Mouse (Mus musculus) urinary bladder, postnatal 14 days (tissue): ENCODE measurements around the gene Sucla2.
"Not testable (repeated sequence)": the region's sequence is repeated elsewhere in the genome, so short reads cannot be mapped to it uniquely, and the experiment has no call there.

Experiments used
- DNase-seq: peaks from one replicate; pipeline ENCODE4 v3.0.0; 2021; ENCODE audit warnings: low spot score

Sucla2 gene

DNA sequence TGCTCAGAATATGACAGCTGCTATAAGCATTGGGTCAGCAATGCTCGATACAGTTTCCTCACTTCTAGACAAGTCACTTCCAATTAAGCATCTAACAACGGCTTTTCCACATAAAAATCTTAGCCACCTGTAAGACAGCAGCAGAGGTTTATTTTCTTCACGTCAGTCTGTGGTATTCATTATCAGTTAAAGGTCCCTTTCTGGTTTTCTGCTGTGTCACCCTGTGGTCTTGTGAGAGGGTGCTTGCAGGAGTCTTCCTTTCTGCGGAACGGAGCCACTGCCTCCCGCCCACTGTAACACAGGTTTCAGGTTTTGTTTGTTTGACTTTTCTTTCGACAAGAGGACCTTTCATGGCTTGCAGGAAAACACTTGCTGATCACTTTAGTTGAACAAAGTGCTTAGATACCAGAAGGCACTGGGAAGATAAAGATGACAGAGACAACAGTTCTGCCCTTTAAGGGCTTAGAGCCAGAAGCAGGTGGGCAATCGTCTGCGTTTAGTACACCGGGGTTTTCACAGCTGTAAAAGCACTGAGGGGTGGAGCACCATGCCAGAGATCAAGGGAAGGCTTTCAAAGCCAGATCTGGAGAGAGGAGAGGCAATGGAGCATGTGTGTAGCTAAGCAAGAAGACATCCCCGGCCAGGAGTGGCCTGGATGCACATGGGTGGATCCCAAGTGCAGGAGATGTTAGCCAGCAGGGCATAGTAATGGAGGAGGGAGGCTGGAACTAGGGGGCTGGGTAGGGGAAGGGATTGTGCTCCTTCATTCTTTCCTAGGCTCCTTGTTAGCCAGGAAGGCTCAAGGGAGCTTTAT is 83.8 kb downstream of the Sucla2 start:
- DNase-seq = no peak

DNA sequence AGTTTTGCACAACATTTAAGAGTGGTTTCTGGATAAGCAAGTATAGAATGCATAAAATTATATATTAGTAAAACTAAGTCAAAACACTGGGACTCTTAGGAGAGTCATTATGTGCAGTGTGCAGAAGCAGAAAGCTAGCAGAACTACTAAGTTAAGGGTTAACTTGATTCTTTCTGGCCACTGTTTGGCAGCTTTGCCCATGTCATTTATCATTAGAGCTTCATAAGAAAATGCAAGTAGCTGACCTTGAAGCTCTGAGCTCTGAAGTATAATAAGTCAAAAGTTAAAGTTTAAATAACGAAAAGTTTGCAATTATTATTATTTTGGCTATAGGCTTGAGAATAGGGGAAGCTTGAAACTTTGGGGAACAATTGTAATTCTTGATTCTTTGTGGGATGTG is 89.8 kb downstream of the Sucla2 start:
- DNase-seq = not testable (repeated sequence)

DNA sequence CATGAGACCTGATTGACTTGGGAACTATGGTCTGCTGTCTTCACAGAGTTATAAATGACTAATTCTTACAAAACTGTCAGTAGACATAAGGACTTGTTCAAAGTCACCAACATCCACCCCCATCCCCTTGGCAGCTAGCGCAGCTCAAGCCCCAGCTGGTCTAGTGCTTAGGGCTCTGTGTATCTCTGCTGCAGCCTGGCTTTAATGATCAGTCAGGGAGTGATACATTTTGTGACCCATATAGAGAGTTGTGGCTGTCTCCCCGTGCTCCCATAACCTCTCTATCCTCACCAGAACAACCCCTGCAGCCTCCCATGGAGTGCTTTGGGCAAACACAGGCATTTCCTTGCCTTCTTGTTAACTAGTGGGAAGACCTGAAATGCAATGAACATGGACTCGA is 95.8 kb downstream of the Sucla2 start:
- DNase-seq = no peak

DNA sequence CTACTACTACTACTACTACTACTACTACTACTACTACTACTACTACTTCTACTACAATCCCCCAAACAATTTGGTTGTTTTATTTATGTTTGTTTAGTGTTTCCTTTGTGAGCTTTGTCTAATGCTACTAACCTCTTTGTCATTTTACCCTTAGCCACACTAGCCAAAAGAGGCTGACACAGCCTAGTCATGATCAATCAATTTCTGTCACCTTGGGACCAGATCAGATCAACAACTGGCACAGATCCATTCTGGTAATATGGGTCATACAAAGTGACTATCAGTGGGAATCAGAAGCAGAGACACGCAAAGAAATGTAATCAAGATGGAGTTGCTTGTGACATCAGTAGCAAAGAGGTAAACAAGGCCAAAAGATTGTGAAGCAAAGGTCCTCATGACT is 97.9 kb downstream of the Sucla2 start:
- no peak for DNase-seq

DNA sequence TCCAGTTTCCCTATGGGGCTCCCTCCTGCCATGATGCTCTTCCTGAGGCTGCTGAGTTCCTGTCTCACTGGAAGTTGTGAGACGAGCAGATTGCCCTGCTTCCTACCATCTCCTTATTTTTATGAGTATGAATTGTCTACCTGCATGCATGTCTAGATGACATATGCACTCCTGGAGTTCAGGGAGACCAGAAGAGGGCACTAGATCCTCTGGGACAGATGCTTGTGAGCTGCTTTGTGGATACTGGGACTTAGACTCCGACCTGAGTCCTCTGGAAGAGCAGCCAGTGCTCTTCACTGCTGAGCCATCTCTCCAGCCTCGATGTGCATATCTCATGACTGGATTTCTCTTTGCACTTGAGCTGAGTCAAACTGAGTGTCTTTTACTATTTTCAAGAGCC is 100.3 kb downstream of the Sucla2 start:
- no peak for DNase-seq

DNA sequence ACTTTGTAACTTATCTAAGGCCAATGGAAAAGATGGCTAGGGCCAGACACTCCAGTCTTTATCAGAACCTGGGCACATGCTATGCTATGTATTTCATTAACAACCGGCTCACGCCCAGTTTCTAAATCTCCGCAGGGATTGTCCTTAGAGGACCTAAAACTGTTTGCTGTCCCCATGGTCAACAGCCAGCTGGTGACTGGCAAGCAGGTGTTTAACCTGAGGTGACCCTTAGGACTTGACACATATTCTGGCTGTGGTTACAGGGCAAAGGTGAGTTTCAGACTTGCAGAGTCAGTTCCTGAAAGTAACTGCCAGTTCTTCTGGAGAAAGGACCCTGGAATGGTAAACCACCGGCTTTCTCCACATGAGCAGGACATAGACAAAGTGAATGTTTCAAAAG is 106.4 kb downstream of the Sucla2 start:
- no peak for DNase-seq

DNA sequence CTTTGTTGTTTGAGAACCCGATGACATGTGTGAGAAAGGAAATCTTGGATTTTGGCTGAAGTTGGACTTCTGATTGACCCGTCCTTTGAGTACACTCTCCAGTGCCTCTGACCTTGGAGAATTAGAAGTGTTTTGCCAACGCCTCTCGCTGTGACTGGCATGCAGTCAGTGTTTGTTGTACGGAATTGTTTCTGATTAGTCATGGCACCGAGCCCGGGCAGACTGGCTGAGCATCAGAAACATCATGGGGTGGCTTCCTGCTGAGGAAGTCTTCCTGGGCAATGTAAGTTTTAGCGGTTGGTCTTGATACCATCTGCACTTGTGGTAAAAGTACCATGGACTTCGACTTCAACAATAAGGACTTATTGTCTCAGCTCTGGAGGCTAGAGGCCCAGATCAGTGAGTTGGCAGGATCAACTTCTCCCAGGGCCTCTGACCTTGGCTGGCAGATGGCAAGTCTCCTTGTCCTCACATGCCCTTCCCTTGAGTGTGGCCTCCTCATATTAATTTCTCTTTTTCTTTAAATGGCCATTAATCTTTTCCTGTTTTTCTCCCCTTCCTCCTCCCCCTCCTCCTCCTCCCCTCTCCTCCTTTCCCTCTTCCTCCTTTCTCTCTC is 107.6 kb downstream of the Sucla2 start:
- DNase-seq = no peak

DNA sequence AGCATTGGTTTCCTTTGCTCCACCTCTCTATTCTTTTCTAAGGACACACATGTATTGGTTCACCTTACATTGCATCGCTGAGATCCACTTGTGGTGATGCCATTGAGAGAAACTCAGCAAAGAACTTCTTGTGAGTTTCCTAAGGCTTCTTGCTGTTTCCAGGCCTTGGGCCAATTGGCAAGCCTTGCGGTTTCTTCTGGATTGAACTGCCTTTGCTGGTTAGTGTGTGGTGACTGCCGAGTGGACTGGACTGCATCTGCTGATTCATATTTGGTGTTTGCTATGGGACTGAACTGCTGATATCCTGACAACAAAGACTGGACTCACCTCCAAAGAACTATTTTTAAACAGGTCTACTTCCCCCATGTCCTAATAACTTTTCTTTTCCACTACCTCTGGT is 109.2 kb downstream of the Sucla2 start:
- no peak for DNase-seq

DNA sequence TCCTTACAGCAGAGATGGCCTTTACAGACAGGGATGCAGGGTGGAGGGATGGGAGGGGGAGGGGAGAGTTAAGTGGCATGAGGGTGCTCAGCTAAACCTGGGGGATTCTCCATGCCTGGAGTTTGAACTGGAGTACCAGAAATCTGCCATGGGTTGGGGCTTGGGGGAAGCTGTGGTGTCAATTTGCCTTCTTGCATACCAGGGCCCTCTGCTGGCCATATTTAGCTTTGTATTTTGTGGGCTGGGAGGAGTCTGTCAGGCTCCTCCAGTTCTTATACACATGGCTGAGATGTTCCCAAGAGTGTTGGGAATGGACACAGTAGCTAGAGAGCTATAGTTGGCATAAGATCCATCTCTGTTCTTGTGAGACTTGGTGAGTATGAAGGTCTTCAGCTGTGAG is 112.3 kb downstream of the Sucla2 start:
- no peak for DNase-seq
